Mouse (Mus musculus) embryonic facial prominence, embryonic 13.5 days (tissue): ENCODE measurements around the gene Hfe2. TPM values are rescaled to one million over a fixed set of nuclear protein-coding genes. Genes with fewer than 3 reads are reported as not detected.
"Not testable (repeated sequence)": the region's sequence is repeated elsewhere in the genome, so short reads cannot be mapped to it uniquely, and the experiment has no call there.

Experiments
- ATAC-seq: fragments of 200-750 bp; cut with Nextera tagmentation; 2 replicates; pipeline ENCODE4 v1.8.0; 2017; ENCODE audit warnings: low read depth; ENCODE audit not compliant: insufficient number of reproducible peaks, insufficient read depth, low FRiP score, low TSS enrichment
- H3K27ac ChIP-seq: fragments of 300-500 bp; sonication (generic); 2 replicates; pipeline ENCODE4 v1.5.1; 2015; ENCODE audit warnings: moderate library complexity, mild to moderate bottlenecking, inconsistent platforms
- H3K27me3 ChIP-seq: fragments of 300-500 bp; sonication (generic); 2 replicates; pipeline ENCODE4 v1.6.1; 2015; ENCODE audit warnings: mild to moderate bottlenecking, inconsistent platforms
- H3K36me3 ChIP-seq: fragments of 300-500 bp; sonication (generic); 2 replicates; pipeline ENCODE4 v1.6.1; 2015; ENCODE audit warnings: mild to moderate bottlenecking, inconsistent platforms
- H3K4me1 ChIP-seq: fragments of 300-500 bp; sonication (generic); 2 replicates; pipeline ENCODE4 v1.6.1; 2015; ENCODE audit warnings: inconsistent platforms
- H3K4me2 ChIP-seq: fragments of 300-500 bp; sonication (generic); 2 replicates; pipeline ENCODE4 v1.6.1; 2015; ENCODE audit warnings: moderate library complexity, mild to moderate bottlenecking, inconsistent platforms
- H3K4me3 ChIP-seq: fragments of 300-500 bp; sonication (generic); 2 replicates; pipeline ENCODE4 v1.5.1; 2015; ENCODE audit warnings: mild to moderate bottlenecking, inconsistent platforms
- H3K9ac ChIP-seq: fragments of 300-500 bp; sonication (generic); 2 replicates; pipeline ENCODE4 v1.6.1; 2015; ENCODE audit warnings: mild to moderate bottlenecking, inconsistent platforms
- H3K9me3 ChIP-seq: fragments of 300-500 bp; sonication (generic); 2 replicates; pipeline ENCODE4 v1.6.1; 2016; ENCODE audit warnings: inconsistent platforms
- WGBS: fragments of 180-500 bp; shearing (Covaris S2); methylation state at CpG from one replicate; pipeline ENCODE4 v1.1.7; 2015; ENCODE audit warnings: mixed read lengths; 5-methylcytosine and 5-hydroxymethylcytosine counted together
- polyA plus RNA-seq: library from polyadenylated mRNA; unstranded; fragments of >200 nt; fragmentation: Nextera tagmentation; extraction: Ambion mirVana; gene quantifications from 2 replicates; pipeline ENCODE4 v1.2.1, GENCODE M21; 2015

Hfe2 gene
- polyA plus RNA-seq, 1 experiment from 2014 or later, result 1.9 TPM

- not testable (repeated sequence) for H3K27ac ChIP-seq, H3K9ac ChIP-seq, H3K36me3 ChIP-seq, H3K9me3 ChIP-seq, H3K4me1 ChIP-seq
- Histone ChIP-seq H3K4me2 (peak overlapping the region; percentile 62), H3K27me3 (peaks cover 16% of the 10 kb centered on the region), H3K4me3 (peak overlapping the region; percentile 42)
- WGBS, result 7% methylated on average over 9 of the region's 38 CpGs
- peak; percentile 83 for ATAC-seq
These were observed 38.0 kb upstream of the Hfe2 start for GRCm38 (mm10) chr3:96486828-96487559.

- no peaks in the 10 kb centered on the region for H3K36me3 ChIP-seq
- peaks cover 7% of the 10 kb centered on the region; the same call in 1 of the 2 replicates for H3K4me1 ChIP-seq
- no peak for ATAC-seq
- H3K27ac ChIP-seq, result peak overlapping the region; percentile 79
- H3K4me2 ChIP-seq, result peak overlapping the region; percentile 62
- peak overlapping the region; percentile 65 for H3K9ac ChIP-seq
- peak overlapping the region; percentile 42 for H3K4me3 ChIP-seq
- no peaks in the 10 kb centered on the region for H3K9me3 ChIP-seq
- H3K27me3 ChIP-seq, result peaks cover 13% of the 10 kb centered on the region
- WGBS, result 4% methylated on average over 25 of the region's 26 CpGs
These were observed 37.2 kb upstream of the Hfe2 start for GRCm38 (mm10) chr3:96487596-96488289.

- ATAC-seq, result peak; percentile 86
- Histone ChIP-seq H3K4me2 (peak overlapping the region; percentile 62), H3K27ac (peak overlapping the region; percentile 79), H3K27me3 (peaks cover 12% of the 10 kb centered on the region), H3K4me3 (peak overlapping the region; percentile 42), H3K9ac (peak overlapping the region; percentile 65; the same call in 1 of the 2 replicates)
- 0% methylated on average over 4 of the region's 55 CpGs for WGBS
- H3K9me3 ChIP-seq, H3K36me3 ChIP-seq, H3K4me1 ChIP-seq: not testable (repeated sequence)
These were observed 36.6 kb upstream of the Hfe2 start for GRCm38 (mm10) chr3:96488290-96488906.

GRCm38 (mm10) chr3:96488907-96489629 lies 35.9 kb upstream of the Hfe2 start:
- WGBS, result under 1% methylated on average over 9 of the region's 31 CpGs
- H3K9me3 ChIP-seq, H3K4me2 ChIP-seq, H3K4me1 ChIP-seq, H3K9ac ChIP-seq, H3K36me3 ChIP-seq: not testable (repeated sequence)
- peak overlapping the region; percentile 28 for H3K4me3 ChIP-seq
- peaks cover 12% of the 10 kb centered on the region for H3K27me3 ChIP-seq
- peak; percentile 50 for ATAC-seq
- peak overlapping the region; percentile 89 for H3K27ac ChIP-seq

DNA sequence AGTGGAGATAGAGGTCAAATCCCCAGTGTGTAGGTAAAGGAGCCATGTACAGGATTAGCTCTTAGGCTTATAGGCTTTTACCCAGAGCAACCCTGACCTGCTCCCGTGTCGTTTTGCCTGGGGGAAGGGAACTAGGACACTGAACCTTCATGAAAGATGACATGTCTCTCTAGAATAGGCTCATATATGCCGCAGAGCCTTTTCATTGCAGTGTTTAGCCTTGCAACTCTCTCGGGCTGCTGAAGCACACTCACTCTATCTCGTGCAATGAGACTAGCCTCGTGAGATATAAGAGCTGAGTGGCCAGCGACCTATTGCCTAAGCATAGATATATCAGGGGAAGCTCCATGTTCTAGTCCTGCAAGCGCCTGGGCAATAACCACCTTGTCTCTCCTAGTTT lies 35.3 kb upstream of the Hfe2 start:
- Histone ChIP-seq H3K4me2 (0 out of 2 replicates have a peak overlapping the region, but pooled peaks have one; percentile 24), H3K27ac (peak overlapping the region; percentile 78; the same call in 1 of the 2 replicates)
- not testable (repeated sequence) for H3K27me3 ChIP-seq, ATAC-seq, H3K4me3 ChIP-seq, H3K36me3 ChIP-seq, H3K4me1 ChIP-seq, H3K9me3 ChIP-seq, H3K9ac ChIP-seq
- WGBS, result 53% methylated on average over 7 of the region's 8 CpGs

- not testable (repeated sequence) for ATAC-seq, H3K9me3 ChIP-seq, H3K27me3 ChIP-seq, H3K36me3 ChIP-seq, H3K4me2 ChIP-seq, H3K27ac ChIP-seq, H3K4me3 ChIP-seq, H3K4me1 ChIP-seq, H3K9ac ChIP-seq
- 93% methylated on average over 7 of the region's 11 CpGs for WGBS
These were observed 30.5 kb upstream of the Hfe2 start for GRCm38 (mm10) chr3:96494456-96494855.

DNA sequence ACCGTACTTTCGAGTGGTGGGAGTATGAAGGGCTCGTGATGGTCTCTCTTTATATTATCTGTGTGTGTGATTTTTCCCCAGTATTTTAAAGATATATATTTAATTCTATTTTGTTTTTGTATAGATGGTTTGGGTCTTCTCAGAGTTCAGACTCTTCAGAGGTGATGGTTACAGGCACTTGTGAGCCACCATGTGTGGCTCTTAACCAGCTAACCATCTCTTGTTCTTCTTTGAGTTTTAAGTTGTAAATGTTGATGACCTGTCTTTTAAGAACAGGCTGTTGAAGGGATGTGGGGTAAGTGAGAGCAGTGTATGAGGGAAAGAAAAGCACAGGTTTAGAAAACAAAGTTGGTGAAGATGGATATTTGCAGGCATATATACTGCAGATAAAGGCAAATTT lies 30.1 kb upstream of the Hfe2 start:
- Histone ChIP-seq H3K9ac (no peak overlapping the region), H3K9me3 (no peaks in the 10 kb centered on the region), H3K4me2 (no peak overlapping the region), H3K36me3 (no peaks in the 10 kb centered on the region), H3K27me3 (no peaks in the 10 kb centered on the region), H3K4me3 (no peak overlapping the region), H3K4me1 (peaks cover 9% of the 10 kb centered on the region; the same call in 1 of the 2 replicates), H3K27ac (no peak overlapping the region)
- over 99% methylated on average over 3 of the region's 3 CpGs for WGBS
- ATAC-seq, result no peak

DNA sequence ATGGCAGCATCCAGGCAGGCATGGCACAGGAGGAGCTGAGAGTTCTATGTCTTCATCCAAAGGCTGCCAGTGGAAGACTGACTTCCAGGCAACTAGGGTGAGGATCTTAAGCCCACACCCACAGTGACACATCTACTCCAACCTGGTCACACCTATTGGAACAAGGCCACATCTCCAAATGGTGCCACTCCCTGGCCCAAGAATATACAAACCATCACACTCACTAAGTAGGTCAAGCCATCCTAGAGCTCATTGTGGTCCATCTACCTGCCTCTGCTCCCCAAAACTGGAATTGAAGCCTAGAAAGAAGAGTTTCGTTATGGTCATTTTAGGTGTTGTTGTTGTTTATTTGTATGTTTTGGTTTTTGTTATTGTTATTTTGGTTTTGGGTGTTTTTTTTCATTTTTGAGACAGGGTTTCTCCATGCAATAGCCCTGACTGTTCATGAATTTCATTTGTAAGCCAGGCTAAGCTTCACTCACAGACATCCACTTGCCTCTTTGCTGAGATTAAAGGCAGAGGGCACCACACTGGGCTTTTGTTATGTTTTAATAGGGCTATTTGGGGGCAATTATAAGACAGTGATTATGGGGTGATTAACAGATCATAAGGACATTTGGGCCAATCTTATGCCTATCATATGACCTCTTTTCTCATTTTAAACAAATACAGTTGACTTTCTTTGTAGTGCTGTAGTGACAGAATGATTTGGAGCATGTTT lies 29.3 kb upstream of the Hfe2 start:
- no peak overlapping the region for H3K9ac ChIP-seq
- no peaks in the 10 kb centered on the region for H3K9me3 ChIP-seq
- peaks cover 9% of the 10 kb centered on the region; the same call in 1 of the 2 replicates for H3K4me1 ChIP-seq
- no peak overlapping the region for H3K27ac ChIP-seq
- WGBS, result 100% methylated on average over 1 of the region's 1 CpGs
- no peak overlapping the region for H3K4me2 ChIP-seq
- ATAC-seq, result no peak
- H3K27me3 ChIP-seq, result no peaks in the 10 kb centered on the region
- H3K4me3 ChIP-seq, result no peak overlapping the region
- no peaks in the 10 kb centered on the region for H3K36me3 ChIP-seq

DNA sequence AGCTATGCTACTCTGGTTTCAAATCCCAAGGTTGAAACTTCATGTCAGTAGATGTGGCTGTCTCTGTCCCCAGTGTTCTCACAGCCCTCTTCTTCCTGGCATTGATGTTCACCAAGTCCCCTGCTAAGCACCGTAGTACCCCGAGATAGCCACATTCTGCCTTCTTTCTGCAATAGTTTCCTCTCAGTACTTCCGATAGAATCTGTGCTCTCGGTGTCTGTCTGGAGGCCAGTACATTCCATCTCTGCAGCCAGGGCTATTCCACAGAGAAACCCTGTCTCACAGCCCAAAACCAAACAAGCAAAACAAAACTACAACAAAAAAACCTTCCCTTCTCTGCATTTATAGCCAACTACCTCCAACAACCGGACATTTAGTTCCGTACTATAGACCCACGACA lies 28.8 kb upstream of the Hfe2 start:
- Histone ChIP-seq H3K36me3 (no peaks in the 10 kb centered on the region), H3K27me3 (no peaks in the 10 kb centered on the region), H3K9me3 (no peaks in the 10 kb centered on the region), H3K4me3 (peak overlapping the region; percentile 62; the same call in 1 of the 2 replicates), H3K4me1 (peaks cover 9% of the 10 kb centered on the region; the same call in 1 of the 2 replicates), H3K4me2 (peak overlapping the region; percentile 87), H3K27ac (no peak overlapping the region), H3K9ac (no peak overlapping the region; the same call in 1 of the 2 replicates)
- no peak for ATAC-seq
- 60% methylated on average over 7 of the region's 7 CpGs for WGBS

DNA sequence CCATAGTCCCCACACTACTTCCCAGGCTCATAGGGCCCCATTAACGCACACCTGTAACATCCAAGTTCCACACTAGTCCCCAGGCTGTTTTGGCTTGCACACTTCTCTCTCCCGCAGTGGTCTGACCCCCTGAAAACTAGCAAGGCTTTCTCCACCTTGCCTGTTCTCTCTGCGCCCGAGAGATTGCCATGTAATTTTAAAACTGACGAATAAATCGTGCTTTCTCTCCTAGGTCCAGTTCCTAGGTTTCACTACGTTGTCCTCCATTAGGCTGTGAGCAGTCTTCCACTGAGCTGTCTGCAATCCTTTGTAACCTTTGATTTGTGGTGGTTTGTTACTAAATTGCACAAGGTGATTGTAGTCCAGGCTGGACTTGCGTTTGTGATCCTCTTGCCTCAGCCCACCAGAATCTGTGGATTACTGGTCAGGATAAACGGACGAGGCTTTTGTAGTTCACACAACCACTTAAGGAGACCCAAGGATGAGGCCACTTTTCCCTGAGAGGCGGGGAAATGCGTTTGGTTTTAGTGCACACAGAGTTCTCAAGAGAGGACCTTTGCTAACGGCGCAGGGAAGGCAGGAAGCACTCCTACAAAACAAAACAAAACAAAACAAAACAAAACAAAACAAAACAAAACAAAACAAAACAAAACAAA lies 28.2 kb upstream of the Hfe2 start:
- H3K4me1 ChIP-seq, H3K27me3 ChIP-seq, H3K9me3 ChIP-seq, ATAC-seq, H3K36me3 ChIP-seq: not testable (repeated sequence)
- H3K4me2 ChIP-seq, result peak overlapping the region; percentile 87
- H3K9ac ChIP-seq, result peak overlapping the region; percentile 72
- H3K4me3 ChIP-seq, result peak overlapping the region; percentile 62
- H3K27ac ChIP-seq, result peak overlapping the region; percentile 28; the same call in 1 of the 2 replicates
- 13% methylated on average over 14 of the region's 14 CpGs for WGBS
